Mouse (Mus musculus) cerebellum, adult 2 months (tissue): ENCODE results near the gene Tyro3.

Experiments used
- CTCF ChIP-seq: fragments of 200-500 bp; IDR thresholded peaks from 2 replicates; pipeline ENCODE4 v1.5.1; 2011; ENCODE audit warnings: low read depth, mild to moderate bottlenecking, control low read depth, low read length, moderate library complexity, borderline replicate concordance; ENCODE audit not compliant: insufficient read depth
- POLR2A ChIP-seq: fragments of 200-500 bp; IDR thresholded peaks from 2 replicates; pipeline ENCODE4 v1.6.1; 2011; ENCODE audit warnings: low read length, control low read depth, borderline replicate concordance; ENCODE audit not compliant: insufficient read depth

- TF ChIP-seq CTCF (no peak), POLR2A (no peak)
These were observed 59.8 kb downstream of the Tyro3 start for GRCm38 (mm10) chr2:119857341-119857740.
